ENCODE assay signal across 8 mouse cellular contexts in the genomic region with DNA sequence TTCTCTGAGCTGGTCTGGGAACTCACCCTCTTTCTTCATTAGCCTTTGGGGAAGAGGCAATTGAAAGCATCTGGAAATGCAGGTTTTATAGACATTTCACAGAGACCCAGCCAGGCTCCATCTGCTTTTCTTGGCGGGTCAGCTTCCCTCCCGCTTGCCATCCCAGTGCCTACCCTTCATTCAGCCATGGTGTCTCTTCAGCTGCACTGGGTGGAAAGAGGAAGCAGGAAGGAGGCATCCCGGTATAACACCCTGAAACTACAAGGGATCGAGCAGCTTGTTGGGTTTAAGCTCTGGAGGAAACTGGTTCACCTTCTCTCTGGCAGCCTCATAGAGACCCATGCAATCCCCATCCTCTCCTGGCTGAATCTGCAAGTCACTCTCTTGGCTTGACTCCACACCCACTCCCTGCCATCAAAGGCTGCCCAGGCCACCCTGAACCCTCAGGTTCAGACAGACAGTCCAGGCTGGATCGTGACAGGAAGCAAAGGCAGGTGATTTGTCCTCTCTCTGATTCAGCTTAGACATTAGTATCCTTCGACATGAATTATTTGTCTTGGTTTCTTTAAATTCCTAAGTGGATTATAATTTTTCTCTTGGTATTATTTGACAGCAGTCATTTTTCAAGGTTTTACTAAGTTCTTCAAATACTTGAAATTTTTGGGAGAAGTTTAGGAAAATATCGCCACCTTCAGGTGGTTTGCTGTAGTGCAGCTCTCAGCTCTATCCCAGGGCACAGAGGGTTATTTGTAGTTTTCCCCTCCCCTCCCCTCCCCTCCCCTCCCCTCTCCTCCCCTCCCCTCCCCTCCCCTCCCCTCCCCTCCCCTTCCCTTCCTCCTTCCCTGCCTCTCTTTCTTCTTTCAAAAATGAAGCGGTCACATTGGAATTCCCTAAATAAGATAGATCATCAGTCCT.
DNase-seq lines count a peak whose midpoint lies in the region; ATAC-seq and TF ChIP-seq lines count a peak whose summit lies in the region.

No protein-coding gene starts in this region.

- no peaks in the 10 kb centered on the region for H3K36me3 ChIP-seq in liver, postnatal 0 days (replicated peaks; ENCODE audit: insufficient read depth, low read length)

- ATAC-seq in cerebellum, adult (ENCODE audit: insufficient number of reproducible peaks, low FRiP score, low TSS enrichment): no peak
- ATAC-seq in granulocyte monocyte progenitor cell, adult 5-6 weeks (replicated peaks; ENCODE audit: poor library complexity, severe bottlenecking): peak; percentile 39; the same call in 1 of the 2 replicates
- ATAC-seq in liver, postnatal 0 days: no peak

- no peak overlapping the region for H3K4me3 ChIP-seq in liver, postnatal 0 days (ENCODE audit: low read depth, low read length)

- H3K4me2 ChIP-seq in liver, postnatal 0 days (ENCODE audit: low read depth, low read length): no peak overlapping the region

- H3K27me3 ChIP-seq in liver, postnatal 0 days (ENCODE audit: insufficient read depth, low read length): no peaks in the 10 kb centered on the region

- no peak overlapping the region for H3K27ac ChIP-seq in liver, postnatal 0 days (ENCODE audit: low read depth)

- peak; percentile 59 for DNase-seq in cerebellum, adult 11 months
- peak; percentile 67 for DNase-seq in MN1 (ENCODE audit: low spot score)
- DNase-seq in cerebellum, postnatal 25 days: peak; percentile 70 to 79
- peak; percentile 49 to 77 for DNase-seq in kidney, adult 8-10 months
- DNase-seq in liver, postnatal 0 days: peak; percentile 54
- peak; percentile 87 for DNase-seq in retina, postnatal 1 day

- H3K4me1 ChIP-seq in liver, postnatal 0 days (ENCODE audit: insufficient read depth): no peaks in the 10 kb centered on the region

- no peak overlapping the region for H3K9ac ChIP-seq in liver, postnatal 0 days (replicated peaks)

- WGBS in liver, postnatal 0 days (ENCODE audit: insufficient replicate concordance): 45% methylated on average over 7 of the region's 8 CpGs

- TF ChIP-seq CTCF in liver, postnatal 0 days (IDR thresholded peaks at IDR 0.05; ENCODE audit: low read depth): peak; percentile 56

- no peaks in the 10 kb centered on the region for H3K9me3 ChIP-seq in liver, postnatal 0 days (ENCODE audit: low read length)

- no peak for TF ChIP-seq EP300 in liver, postnatal 0 days (IDR thresholded peaks at IDR 0.05; ENCODE audit: low read depth)
